Mouse (Mus musculus): Measurements from ENCODE around the gene Cep72. TPM values are rescaled to one million over a fixed set of nuclear protein-coding genes. Genes with fewer than 3 reads are reported as not detected.

Gene Cep72
- total RNA-seq, 2 experiments from 2014 or later: 1.7 to 2.2 TPM

Other genes with a start within 250 kb of the Cep72 start
- gene Nkd2, start 214.7 kb downstream of the Cep72 start, total RNA-seq (2021): 10 to 100 TPM; 13.7 to 14.1 TPM
- gene Trip13, start 124.5 kb downstream of the Cep72 start, total RNA-seq (2021): 1 to 10 TPM in 1 of 2 experiments, under 1 TPM in 1; 0.78 to 2.0 TPM
- 100 to 1,000 TPM; 102 to 103 TPM for gene Brd9, start 124.5 kb downstream of the Cep72 start, total RNA-seq (2021)
- not detected for gene Zdhhc11, start 98.4 kb downstream of the Cep72 start, total RNA-seq (2021)
- 100 to 1,000 TPM; 206 to 208 TPM for gene Tppp, start 52.9 kb downstream of the Cep72 start, total RNA-seq (2021)
- gene Slc9a3, start 59.2 kb upstream of the Cep72 start, total RNA-seq (2021): 1 to 10 TPM in 1 of 2 experiments, under 1 TPM in 1; 0.93 to 1.6 TPM
- 10 to 100 TPM; 66.3 to 71.9 TPM for gene Exoc3, start 146.4 kb upstream of the Cep72 start, total RNA-seq (2021)
- gene Ahrr, start 230.0 kb upstream of the Cep72 start, total RNA-seq (2021): under 1 TPM; 0.85 to 0.93 TPM